ENCODE assay signal across 8 mouse cellular contexts in the genomic region with DNA sequence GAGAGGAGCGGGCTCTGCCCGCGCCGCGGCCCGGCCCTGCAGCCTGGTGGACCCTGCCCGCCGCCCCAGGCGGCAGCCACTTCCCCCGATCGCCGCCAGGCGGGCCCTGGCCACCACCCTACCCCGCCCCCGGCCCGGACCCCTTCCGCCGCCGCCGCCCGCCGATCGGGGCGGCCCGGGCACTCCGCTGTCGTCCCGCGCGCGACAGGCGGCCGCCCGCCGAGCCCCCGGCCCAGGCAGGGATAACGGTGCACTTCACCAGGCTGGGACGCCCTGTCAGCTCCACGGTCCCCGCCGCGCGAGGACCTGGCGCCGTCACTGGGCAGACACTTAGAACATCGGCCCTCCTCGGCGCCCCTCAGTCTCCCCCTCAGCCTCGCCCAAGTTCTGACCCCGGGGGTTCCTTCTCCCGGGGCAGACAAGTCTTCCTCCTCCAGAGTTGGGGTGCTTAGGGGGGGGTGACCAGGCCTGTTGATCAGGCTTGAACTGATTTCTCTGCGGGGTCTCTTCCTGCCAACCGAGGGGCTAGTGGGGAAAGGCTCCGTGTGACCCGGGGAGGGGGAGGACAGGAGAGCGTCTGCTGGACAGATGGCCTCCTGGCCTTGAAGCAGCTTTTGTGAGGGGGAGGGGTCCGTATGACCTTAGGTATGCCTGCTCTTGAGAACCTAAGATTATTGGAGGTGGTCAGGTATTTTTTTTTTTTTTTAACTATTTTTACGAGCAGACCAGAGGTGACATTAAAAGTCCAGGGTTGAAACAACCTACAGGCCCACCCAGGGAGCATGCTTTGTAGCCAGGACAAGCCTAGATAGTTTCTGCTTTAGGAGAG. TPM values are rescaled to one million over a fixed set of nuclear protein-coding genes. Genes with fewer than 3 reads are reported as not detected.
DNase-seq lines count a peak whose midpoint lies in the region; ATAC-seq lines count a peak whose summit lies in the region.

No protein-coding gene starts in this region.

- H3K4me3 ChIP-seq in kidney, embryonic 14.5 days (ENCODE audit: low read length), result peak overlapping the region; percentile 92
- H3K4me3 ChIP-seq in heart, embryonic 14.5 days (ENCODE audit: control insufficient read depth in 1 of 2, insufficient read depth in 1 of 2, low read depth in 1 of 2, low read length in 2 of 2), result peak overlapping the region; percentile 95 to 96
- H3K4me3 ChIP-seq in limb, embryonic 15.5 days, result peak overlapping the region; percentile 95

- peak overlapping the region; percentile 89 for H3K4me2 ChIP-seq in kidney, embryonic 14.5 days (replicated peaks; ENCODE audit: low read depth, low read length)
- peak overlapping the region; percentile 89 for H3K4me2 ChIP-seq in heart, embryonic 14.5 days (ENCODE audit: low read length)
- peak overlapping the region; percentile 73 for H3K4me2 ChIP-seq in limb, embryonic 15.5 days

- WGBS in kidney, embryonic 14.5 days, result under 1% methylated on average over 36 of the region's 58 CpGs
- WGBS in heart, embryonic 14.5 days, result under 1% methylated on average over 57 of the region's 58 CpGs
- under 1% methylated on average over 51 of the region's 58 CpGs for WGBS in limb, embryonic 15.5 days

- no peaks in the 10 kb centered on the region for H3K9me3 ChIP-seq in kidney, embryonic 14.5 days (ENCODE audit: control insufficient read depth, low read length)
- H3K9me3 ChIP-seq in heart, embryonic 14.5 days (ENCODE audit: control insufficient read depth, low read length), result no peaks in the 10 kb centered on the region
- H3K9me3 ChIP-seq in limb, embryonic 15.5 days, result no peaks in the 10 kb centered on the region

- peaks cover 20% of the 10 kb centered on the region for H3K4me1 ChIP-seq in kidney, embryonic 14.5 days (ENCODE audit: control insufficient read depth, insufficient read depth, low read length)
- peaks cover 10 to 29% of the 10 kb centered on the region in 2 experiments for H3K4me1 ChIP-seq in heart, embryonic 14.5 days (ENCODE audit: control insufficient read depth in 2 of 2, insufficient read depth in 2 of 2, low read length in 2 of 2)
- peaks cover 32% of the 10 kb centered on the region for H3K4me1 ChIP-seq in limb, embryonic 15.5 days

- peak; percentile 91 for ATAC-seq in kidney, embryonic 14.5 days (ENCODE audit: low FRiP score, low TSS enrichment)
- ATAC-seq in heart, embryonic 14.5 days (ENCODE audit: insufficient number of reproducible peaks, insufficient read depth, low FRiP score, low read depth), result peak; percentile 86
- peak; percentile 77 for ATAC-seq in limb, embryonic 15.5 days (ENCODE audit: insufficient number of reproducible peaks, low FRiP score, low TSS enrichment, low read depth)
- ATAC-seq in monocyte, adult 5-6 weeks (replicated peaks; ENCODE audit: insufficient number of reproducible peaks, low FRiP score, low TSS enrichment, poor library complexity, severe bottlenecking), result no peak

- no peak for DNase-seq in kidney, adult 18-20 months
- DNase-seq in Muller cell, postnatal 12 days (ENCODE audit: inconsistent ontology term), result peak; percentile 76
- DNase-seq in embryo, embryonic 11.5 days (ENCODE audit: low read depth, low spot score), result peak; percentile 46
- peak; percentile 41 for DNase-seq in naive thymus-derived CD4-positive, alpha-beta T cell, adult 2 months (ENCODE audit: low read depth)

- H3K36me3 ChIP-seq in kidney, embryonic 14.5 days (ENCODE audit: control insufficient read depth, insufficient read depth, low read length), result no peaks in the 10 kb centered on the region
- 0 out of 2 replicates have a peak, but pooled peaks cover 6% of the 10 kb centered on the region for H3K36me3 ChIP-seq in heart, embryonic 14.5 days (ENCODE audit: control insufficient read depth, insufficient read depth, low read length)
- H3K36me3 ChIP-seq in limb, embryonic 15.5 days, result peaks cover 3% of the 10 kb centered on the region; the same call in 1 of the 2 replicates

- no peaks in the 10 kb centered on the region for H3K27me3 ChIP-seq in kidney, embryonic 14.5 days (ENCODE audit: control insufficient read depth, insufficient read depth, low read length)
- H3K27me3 ChIP-seq in heart, embryonic 14.5 days (ENCODE audit: control insufficient read depth, insufficient read depth, low read length), result no peaks in the 10 kb centered on the region
- H3K27me3 ChIP-seq in limb, embryonic 15.5 days, result no peaks in the 10 kb centered on the region

- H3K9ac ChIP-seq in kidney, embryonic 14.5 days (ENCODE audit: low read depth, low read length), result peak overlapping the region; percentile 91
- H3K9ac ChIP-seq in heart, embryonic 14.5 days (ENCODE audit: low read length), result peak overlapping the region; percentile 99
- peak overlapping the region; percentile 91 for H3K9ac ChIP-seq in limb, embryonic 15.5 days

- H3K27ac ChIP-seq in kidney, embryonic 14.5 days (ENCODE audit: low read depth, low read length), result peak overlapping the region; percentile 95
- H3K27ac ChIP-seq in heart, embryonic 14.5 days (replicated peaks in 1 of 2; ENCODE audit: control insufficient read depth in 1 of 2, insufficient read depth in 1 of 2, low read depth in 2 of 2, low read length in 2 of 2), result peak overlapping the region; percentile 91 to 98
- H3K27ac ChIP-seq in limb, embryonic 15.5 days, result peak overlapping the region; percentile 92

RNA-seq across cellular contexts. Expression of gene Zfp592, which starts 0.6 kb away (rescaled TPM):
- polyA plus RNA-seq in kidney, embryonic 14.5 days (2014; fragmentation: Nextera tagmentation; extraction: Ambion mirVana), result 9.1 and 16.1 TPM in 2 replicates
- 10.2 and 10.4 TPM in 2 replicates for polyA plus RNA-seq in heart, embryonic 14.5 days (2014; fragmentation: Nextera tagmentation; extraction: Ambion mirVana)
- 11.8 and 15.6 TPM in 2 replicates for polyA plus RNA-seq in limb, embryonic 15.5 days (2015; fragmentation: Nextera tagmentation; extraction: Ambion mirVana)
- total RNA-seq in monocyte, adult 5-6 weeks (2017), result 24.9 to 45.0 TPM (median 31.7 TPM) in 3 replicates

RNA-seq across cellular contexts. Expression of gene Sec11a, which starts 46.5 kb away (rescaled TPM):
- polyA plus RNA-seq in kidney, embryonic 14.5 days (2014; fragmentation: Nextera tagmentation; extraction: Ambion mirVana), result 214 and 228 TPM in 2 replicates
- polyA plus RNA-seq in heart, embryonic 14.5 days (2014; fragmentation: Nextera tagmentation; extraction: Ambion mirVana), result 127 and 138 TPM in 2 replicates
- polyA plus RNA-seq in limb, embryonic 15.5 days (2015; fragmentation: Nextera tagmentation; extraction: Ambion mirVana), result 219 and 230 TPM in 2 replicates
- 316 to 442 TPM (median 424 TPM) in 3 replicates for total RNA-seq in monocyte, adult 5-6 weeks (2017)
